8 mouse cellular contexts compared by ENCODE assay signal in the genomic region with DNA sequence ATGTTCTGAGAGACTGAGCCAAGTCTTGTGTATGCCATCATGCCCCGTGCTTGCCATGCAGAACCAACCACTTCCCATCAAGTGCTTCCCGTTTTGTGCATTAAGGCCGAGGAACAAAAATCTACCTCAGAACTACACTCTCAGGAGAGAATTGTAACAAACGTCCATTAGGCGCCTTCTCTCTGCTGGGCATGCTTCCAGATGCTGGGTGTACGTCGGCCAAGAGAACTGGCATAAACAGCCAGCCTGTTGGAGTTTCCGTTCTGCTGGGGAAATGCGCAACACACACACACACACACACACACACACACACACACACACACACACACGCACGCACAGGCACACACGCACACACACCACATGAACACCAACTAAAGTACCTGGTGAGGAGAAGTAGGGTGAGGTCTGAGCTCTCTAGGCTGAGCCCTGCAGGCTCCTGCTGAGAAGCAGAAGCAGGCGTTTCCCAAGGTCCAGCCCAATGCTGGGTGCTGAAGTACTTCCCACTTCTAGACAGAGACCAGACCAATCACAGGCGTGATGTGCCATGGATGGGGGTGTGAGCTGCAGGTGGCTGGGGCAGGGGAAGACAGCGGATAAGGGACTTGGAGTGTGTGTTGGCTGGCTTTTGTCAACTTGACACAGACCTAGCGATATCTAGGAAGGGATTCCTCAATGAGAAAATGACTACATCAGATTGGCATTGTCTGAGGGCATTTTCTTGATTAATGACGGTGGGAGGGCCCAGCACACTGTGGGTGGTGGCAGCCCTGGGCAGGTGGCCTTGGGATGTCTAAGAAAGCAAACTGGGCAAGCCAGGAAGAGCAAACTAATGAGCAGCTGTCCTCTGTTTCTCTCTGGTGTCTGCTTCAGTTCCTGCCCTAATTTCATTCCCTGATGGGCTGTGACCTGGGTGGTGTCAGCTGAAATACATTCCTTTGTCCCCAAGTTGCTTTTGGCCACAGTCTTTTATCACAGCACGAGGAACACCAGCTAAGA. TPM values are rescaled to one million over a fixed set of nuclear protein-coding genes. Genes with fewer than 3 reads are reported as not detected.
A peak's percentile ranks its signal among the peaks of the same experiment; 100 is the strongest.
DNase-seq lines count a peak whose midpoint lies in the region; ATAC-seq lines count a peak whose summit lies in the region.

No protein-coding gene starts in this region.

- peak; percentile 47; the same call in 1 of the 2 replicates for ATAC-seq in intestine, embryonic 15.5 days
- no peak for ATAC-seq in intestine, embryonic 16.5 days
- ATAC-seq in forebrain, embryonic 14.5 days, result peak; percentile 24; the same call in 1 of the 2 replicates

- H3K9ac ChIP-seq in intestine, embryonic 15.5 days, result no peak overlapping the region
- H3K9ac ChIP-seq in intestine, embryonic 16.5 days (ENCODE audit: low read depth, low read length), result no peak overlapping the region
- no peak overlapping the region for H3K9ac ChIP-seq in forebrain, embryonic 14.5 days (ENCODE audit: low read length)

- H3K36me3 ChIP-seq in intestine, embryonic 15.5 days, result no peaks in the 10 kb centered on the region
- H3K36me3 ChIP-seq in intestine, embryonic 16.5 days (ENCODE audit: control insufficient read depth, insufficient read depth, low read length), result no peaks in the 10 kb centered on the region
- H3K36me3 ChIP-seq in forebrain, embryonic 14.5 days (ENCODE audit: control insufficient read depth, insufficient read depth, low read length), result no peaks in the 10 kb centered on the region
- H3K36me3 ChIP-seq in splenic B cell, adult 2 months (ENCODE audit: control insufficient read depth, insufficient read depth, low read length, poor library complexity, severe bottlenecking), result no peaks in the 10 kb centered on the region

- no peaks in the 10 kb centered on the region for H3K27me3 ChIP-seq in intestine, embryonic 15.5 days (replicated peaks)
- H3K27me3 ChIP-seq in intestine, embryonic 16.5 days (replicated peaks; ENCODE audit: control insufficient read depth, insufficient read depth, low read length), result no peaks in the 10 kb centered on the region; the same call in 1 of the 2 replicates
- H3K27me3 ChIP-seq in forebrain, embryonic 14.5 days (replicated peaks; ENCODE audit: control insufficient read depth, insufficient read depth, low read length), result no peaks in the 10 kb centered on the region
- H3K27me3 ChIP-seq in splenic B cell, adult 2 months (ENCODE audit: control insufficient read depth, insufficient read depth, low read length, poor library complexity, severe bottlenecking), result no peaks in the 10 kb centered on the region

- no peak overlapping the region for H3K27ac ChIP-seq in intestine, embryonic 15.5 days
- no peak overlapping the region for H3K27ac ChIP-seq in intestine, embryonic 16.5 days (ENCODE audit: low read length)
- peak overlapping the region; percentile 84; the same call in 1 of the 2 replicates for H3K27ac ChIP-seq in forebrain, embryonic 14.5 days (ENCODE audit: low read depth, low read length)

- no peak overlapping the region for H3K4me2 ChIP-seq in intestine, embryonic 15.5 days (replicated peaks)
- H3K4me2 ChIP-seq in intestine, embryonic 16.5 days (ENCODE audit: low read depth, low read length), result no peak overlapping the region
- H3K4me2 ChIP-seq in forebrain, embryonic 14.5 days (ENCODE audit: low read length), result no peak overlapping the region

- 54% methylated on average over 18 of the region's 18 CpGs for WGBS in intestine, embryonic 15.5 days
- 52% methylated on average over 18 of the region's 18 CpGs for WGBS in intestine, embryonic 16.5 days
- 29% methylated on average over 18 of the region's 18 CpGs for WGBS in forebrain, embryonic 14.5 days

- peaks cover 9% of the 10 kb centered on the region for H3K4me1 ChIP-seq in intestine, embryonic 15.5 days (replicated peaks)
- peaks cover 8% of the 10 kb centered on the region for H3K4me1 ChIP-seq in intestine, embryonic 16.5 days (ENCODE audit: control insufficient read depth, insufficient read depth, low read length)
- H3K4me1 ChIP-seq in forebrain, embryonic 14.5 days (ENCODE audit: control insufficient read depth, insufficient read depth, low read length), result peaks cover 27% of the 10 kb centered on the region

- no peaks in the 10 kb centered on the region for H3K9me3 ChIP-seq in intestine, embryonic 15.5 days
- H3K9me3 ChIP-seq in intestine, embryonic 16.5 days (ENCODE audit: control insufficient read depth, low read length), result no peaks in the 10 kb centered on the region
- H3K9me3 ChIP-seq in forebrain, embryonic 14.5 days (replicated peaks; ENCODE audit: control insufficient read depth, low read length), result no peaks in the 10 kb centered on the region; the same call in 1 of the 2 replicates

- H3K4me3 ChIP-seq in intestine, embryonic 15.5 days (replicated peaks), result no peak overlapping the region
- H3K4me3 ChIP-seq in intestine, embryonic 16.5 days (ENCODE audit: low read length), result no peak overlapping the region
- H3K4me3 ChIP-seq in forebrain, embryonic 14.5 days (ENCODE audit: low read depth, low read length), result no peak overlapping the region

- DNase-seq in adrenal gland, adult (ENCODE audit: inconsistent age in 2 of 2, low spot score in 1 of 2), result peak; percentile 82 to 95
- DNase-seq in forebrain, embryonic 14.5 days (ENCODE audit: low spot score), result peak; percentile 92
- DNase-seq in kidney, postnatal 10 days, result peak; percentile 64
- DNase-seq in lung, postnatal 10 days, result peak; percentile 89
- DNase-seq in splenic B cell, adult 2 months (ENCODE audit: low read depth, low spot score), result peak; percentile 60
- no peak for DNase-seq in spleen, postnatal 10 days (ENCODE audit: low spot score in 2 of 2)

RNA-seq across cellular contexts. Expression of a gene that starts 38.2 kb away (rescaled TPM):
- polyA plus RNA-seq in intestine, embryonic 15.5 days (2015; fragmentation: Nextera tagmentation; extraction: Ambion mirVana), result 10.9 and 12.2 TPM in 2 replicates
- polyA plus RNA-seq in intestine, embryonic 16.5 days (2015; fragmentation: Nextera tagmentation; extraction: Ambion mirVana), result 4.9 and 5.4 TPM in 2 replicates
- polyA plus RNA-seq in forebrain, embryonic 14.5 days (2014; fragmentation: Nextera tagmentation; extraction: Ambion mirVana), result 11.3 and 14.8 TPM in 2 replicates

Comparison
In these comparisons a context has a peak if more than half of its experiments do, and no peak if none do; other contexts are left out.
1. DNase-seq: peak in adrenal gland, adult (2 of 2), forebrain, embryonic 14.5 days (single experiment), kidney, postnatal 10 days (single experiment), lung, postnatal 10 days (single experiment) and splenic B cell, adult 2 months (single experiment); none in spleen, postnatal 10 days (0 of 2).